17 mouse cellular contexts compared by ENCODE assay signal in the genomic region with DNA sequence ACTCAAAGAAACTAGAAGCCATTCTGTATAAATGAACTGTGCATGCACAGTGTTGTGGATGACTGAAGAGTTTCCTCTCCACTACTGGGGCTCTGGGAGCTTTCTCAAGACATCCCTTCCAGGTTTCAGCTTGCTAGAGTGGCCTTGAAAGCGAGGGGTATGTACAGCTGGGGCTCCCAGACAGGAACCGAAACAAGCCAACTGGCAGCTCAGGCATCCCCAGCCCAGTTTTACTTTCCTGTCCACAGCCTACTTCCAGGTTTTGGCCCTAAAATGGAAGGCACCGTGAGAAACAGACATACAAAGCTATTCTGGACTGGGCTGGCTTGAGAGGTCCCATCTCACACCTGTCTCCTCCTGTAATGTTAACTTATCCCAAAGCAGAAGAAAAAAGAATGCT.
DNase-seq lines count a peak whose midpoint lies in the region.
"Had no signal": no experiment of that assay in that cellular context is flagged by ENCODE, and none has a peak within 500 bp of the region (broad histone marks: within the 10 kb centered on the region; RNA-seq: fewer than 3 reads in every experiment).

No protein-coding gene starts in this region.

- DNase-seq in layer of hippocampus, adult 11-12 months (ENCODE audit: low spot score) = peak; percentile 65
- no peak for DNase-seq in layer of hippocampus, postnatal 10 days (ENCODE audit: low spot score in 2 of 2)
- DNase-seq in left cerebral cortex, postnatal 14 days (ENCODE audit: low spot score in 2 of 2) = peak; percentile 28 to 54
- DNase-seq in left cerebral cortex, adult 18-20 months (ENCODE audit: low spot score in 2 of 2) = no peak
- peak; percentile 63 for DNase-seq in brain, adult 2 months (ENCODE audit: low read depth, low spot score)
- peak; percentile 34 for DNase-seq in telencephalon, adult 2 months (ENCODE audit: low read depth, low spot score)
- no peak for DNase-seq in natural killer cell, adult 2 months (ENCODE audit: low spot score in 2 of 2)
- DNase-seq: adrenal gland, postnatal 25 days; cerebellum, adult 18-20 months; cerebellum, postnatal 14 days; gastrocnemius, postnatal 36 days; heart, postnatal 10 days; kidney, adult 11 months; kidney, postnatal 14 days; right cerebral cortex, postnatal 14 days; spleen, adult 18-20 months; thymus, postnatal 4 days had no signal

- intact Hi-C loops in left cerebral cortex, postnatal 14 days (cut with DNase I) = no loop called here

Comparison
In these comparisons a context has a peak if more than half of its experiments do, and no peak if none do; other contexts are left out.
1. DNase-seq: peak in layer of hippocampus, adult 11-12 months (single experiment), left cerebral cortex, postnatal 14 days (2 of 2), brain, adult 2 months (single experiment) and telencephalon, adult 2 months (single experiment); none in layer of hippocampus, postnatal 10 days (0 of 2), left cerebral cortex, adult 18-20 months (0 of 2) and natural killer cell, adult 2 months (0 of 2).